Mouse (Mus musculus) frontal cortex, adult (tissue): ENCODE measurements around the gene Zfp982.
"Not testable (repeated sequence)": the region's sequence is repeated elsewhere in the genome, so short reads cannot be mapped to it uniquely, and the experiment has no call there.

Experiments
- ATAC-seq: cut with Nextera tagmentation; 2 replicates; pipeline ENCODE4 v1.9.2; 2017; ENCODE audit warnings: mild to moderate bottlenecking, moderate library complexity, mixed read lengths; ENCODE audit not compliant: low TSS enrichment

Gene Zfp982

GRCm38 (mm10) chr4:147559096-147559495 is 66.9 kb downstream of the Zfp982 start:
- not testable (repeated sequence) for ATAC-seq
